Mouse (Mus musculus) fibroblast of lung, adult 2 months (primary cell): ENCODE results near the gene Ryr1.
A peak's percentile ranks its signal among the peaks of the same experiment; 100 is the strongest.

Experiments
- DNase-seq: peaks from one replicate; pipeline ENCODE4 v3.0.0-alpha.2; 2011; ENCODE audit warnings: low read depth

Ryr1 gene

GRCm38 (mm10) chr7:29124970-29125369 is at the start of gene Ryr1:
Ryr1 (minus strand) TSS chr7:29125179.
- no peak for DNase-seq

- DNase-seq: no peak
These were observed 47.5 kb upstream of the Ryr1 start for GRCm38 (mm10) chr7:29172390-29173016.

GRCm38 (mm10) chr7:29171562-29172097 is 46.7 kb upstream of the Ryr1 start:
- no peak for DNase-seq

GRCm38 (mm10) chr7:29170755-29171561 is 46.0 kb upstream of the Ryr1 start:
- DNase-seq: no peak

GRCm38 (mm10) chr7:29170066-29170754 is 45.2 kb upstream of the Ryr1 start, which contains the start of the genes Ggn and Spred3:
Ggn (plus strand) TSS chr7:29170210.
Spred3 (minus strand) TSS chr7:29170411.
- peak; percentile 89 for DNase-seq

- DNase-seq: peak; percentile 86
These were observed 44.5 kb upstream of the Ryr1 start for GRCm38 (mm10) chr7:29169231-29170065.

GRCm38 (mm10) chr7:29168791-29169230 is 43.8 kb upstream of the Ryr1 start:
- no peak for DNase-seq

GRCm38 (mm10) chr7:29168121-29168695 is 43.2 kb upstream of the Ryr1 start:
- DNase-seq: no peak

- no peak for DNase-seq
These were observed 42.7 kb upstream of the Ryr1 start for GRCm38 (mm10) chr7:29167656-29168055.

- no peak for DNase-seq
These were observed 38.0 kb upstream of the Ryr1 start for GRCm38 (mm10) chr7:29162750-29163525.

GRCm38 (mm10) chr7:29162294-29162693 is 37.3 kb upstream of the Ryr1 start:
- DNase-seq: no peak

GRCm38 (mm10) chr7:29158264-29158663 is 33.3 kb upstream of the Ryr1 start:
- DNase-seq: no peak

- peak; percentile 51 for DNase-seq
These were observed 31.1 kb upstream of the Ryr1 start, which contains the start of gene Fam98c for GRCm38 (mm10) chr7:29155838-29156782. Fam98c (minus strand) TSS chr7:29156234.

GRCm38 (mm10) chr7:29155196-29155837 is 30.3 kb upstream of the Ryr1 start:
- peak; percentile 34 for DNase-seq

GRCm38 (mm10) chr7:29154018-29154720 is 29.2 kb upstream of the Ryr1 start:
- DNase-seq: no peak

GRCm38 (mm10) chr7:29151486-29151885 is 26.5 kb upstream of the Ryr1 start:
- DNase-seq: no peak

GRCm38 (mm10) chr7:29148771-29149170 is 23.8 kb upstream of the Ryr1 start:
- no peak for DNase-seq
